Mouse (Mus musculus) liver, embryonic 18 days (tissue): ENCODE measurements around the gene Dennd4c. TPM values are rescaled to one million over a fixed set of nuclear protein-coding genes. Genes with fewer than 3 reads are reported as not detected.

ENCODE experiments used
- polyA plus RNA-seq: library from polyadenylated mRNA; depleted of rRNA; stranded (reverse); fragments of >200 nt; gene quantifications from 2 replicates; pipeline ENCODE4 v1.2.3, GENCODE M21; 2012; rRNA removed

Dennd4c gene
- polyA plus RNA-seq, result 3.3 and 3.6 TPM in 2 replicates

GRCm38 (mm10) chr4:86748336-86749291 lies at the start of gene Dennd4c:
Gene Dennd4c, plus strand, starts transcription at chr4:86748555.

GRCm38 (mm10) chr4:86857113-86858069 lies 109.0 kb downstream of the Dennd4c start, which contains the start of gene Rps6:
Gene Rps6, minus strand, starts transcription at chr4:86857412.

GRCm38 (mm10) chr4:86874146-86874847 lies 125.9 kb downstream of the Dennd4c start, which contains the start of gene Acer2:
Gene Acer2, plus strand, starts transcription at chr4:86874396.

Other genes starting within 250 kb of the Dennd4c start
- gene Saxo1, start 190.2 kb upstream of the Dennd4c start, polyA plus RNA-seq, result not detected in 2 replicates
- gene Rraga, start 172.9 kb upstream of the Dennd4c start, polyA plus RNA-seq, result 33.8 and 35.6 TPM in 2 replicates
- 2.7 and 2.8 TPM in 2 replicates for gene Haus6, start 136.5 kb upstream of the Dennd4c start, polyA plus RNA-seq
- 161 and 208 TPM in 2 replicates for gene Plin2, start 78.5 kb upstream of the Dennd4c start, polyA plus RNA-seq
- 998 and 1,277 TPM in 2 replicates for gene Rps6, start 108.9 kb downstream of the Dennd4c start, polyA plus RNA-seq
- gene Acer2, start 125.8 kb downstream of the Dennd4c start, polyA plus RNA-seq, result 12.9 and 13.7 TPM in 2 replicates